Mouse (Mus musculus) hindbrain, embryonic 11.5 days (tissue): Measurements from ENCODE around the gene Ankrd11. TPM values are rescaled to one million over a fixed set of nuclear protein-coding genes. Genes with fewer than 3 reads are reported as not detected.

Experiments used
- ATAC-seq: fragments of 200-750 bp; cut with Nextera tagmentation; 2 replicates; pipeline ENCODE4 v1.8.0; 2017; ENCODE audit warnings: mild to moderate bottlenecking, moderate TSS enrichment, moderate library complexity; ENCODE audit not compliant: low FRiP score
- DNase-seq: peaks from one replicate; pipeline ENCODE4 v3.0.0-alpha.2; 2015; ENCODE audit warnings: low spot score
- H3K27ac ChIP-seq: fragments of 300-500 bp; sonication (generic); 2 replicates; pipeline ENCODE4 v1.5.1; 2014; ENCODE audit warnings: mild to moderate bottlenecking, low read depth, low read length
- H3K27me3 ChIP-seq: fragments of 300-500 bp; sonication (generic); 2 replicates; pipeline ENCODE4 v1.6.1; 2014; ENCODE audit warnings: mild to moderate bottlenecking, low read length, moderate library complexity, mixed read lengths; ENCODE audit not compliant: control insufficient read depth, insufficient read depth
- H3K36me3 ChIP-seq: fragments of 300-500 bp; sonication (generic); 2 replicates; pipeline ENCODE4 v1.6.1; 2014; ENCODE audit warnings: mild to moderate bottlenecking, low read length, moderate library complexity, mixed read lengths; ENCODE audit not compliant: control insufficient read depth, insufficient read depth
- H3K4me1 ChIP-seq: fragments of 300-500 bp; sonication (generic); replicated peaks from 2 replicates; pipeline ENCODE4 v1.6.1; 2014; ENCODE audit warnings: low read length, mixed read lengths; ENCODE audit not compliant: control insufficient read depth, insufficient read depth
- H3K4me2 ChIP-seq: fragments of 300-500 bp; sonication (generic); replicated peaks from 2 replicates; pipeline ENCODE4 v1.6.1; 2014; ENCODE audit warnings: mild to moderate bottlenecking, low read depth, low read length
- H3K4me3 ChIP-seq: fragments of 300-500 bp; sonication (generic); 2 replicates; pipeline ENCODE4 v1.5.1; 2014; ENCODE audit warnings: low read depth, low read length
- H3K9ac ChIP-seq: fragments of 300-500 bp; sonication (generic); 2 replicates; pipeline ENCODE4 v1.6.1; 2014; ENCODE audit warnings: low read depth, low read length
- H3K9me3 ChIP-seq: fragments of 300-500 bp; sonication (generic); 2 replicates; pipeline ENCODE4 v1.6.1; 2016; ENCODE audit warnings: low read length; ENCODE audit not compliant: control insufficient read depth
- WGBS: fragments of 180-500 bp; shearing (Covaris S2); extraction: QIAGEN DNeasy Blood & Tissue Kit; methylation state at CpG from one replicate; pipeline ENCODE4 v1.1.7; 2014; 5-methylcytosine and 5-hydroxymethylcytosine counted together
- polyA plus RNA-seq: library from polyadenylated mRNA; unstranded; fragments of >200 nt; fragmentation: Nextera tagmentation; extraction: Ambion mirVana; gene quantifications from 2 replicates; pipeline ENCODE4 v1.2.1, GENCODE M21; 2014

The Ankrd11 gene
- polyA plus RNA-seq, 1 experiment from 2014 or later = 52.7 TPM

DNA sequence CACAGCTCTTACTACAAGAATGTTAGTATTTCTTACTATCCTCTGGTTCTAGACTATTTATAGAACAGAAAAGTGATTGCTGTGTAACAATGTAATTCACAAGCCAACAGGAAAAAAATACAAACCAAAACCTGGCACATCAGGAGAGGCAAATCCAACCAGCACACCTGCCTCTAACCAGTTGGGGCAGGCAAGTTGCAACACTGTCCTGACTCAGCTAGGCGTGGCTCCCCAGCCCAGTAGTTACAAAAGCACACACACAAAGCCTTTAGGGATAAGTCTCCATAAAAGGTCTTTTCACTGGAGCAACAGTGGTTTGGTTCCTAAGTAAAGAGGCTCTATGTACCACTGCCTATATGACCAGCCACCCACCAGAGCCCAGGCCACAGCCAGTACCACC, 20.8 kb downstream of the Ankrd11 start:
- Histone ChIP-seq H3K27ac (no peak overlapping the region), H3K9me3 (no peaks in the 10 kb centered on the region), H3K9ac (no peak overlapping the region), H3K36me3 (no peaks in the 10 kb centered on the region), H3K4me2 (no peak overlapping the region), H3K4me3 (no peak overlapping the region), H3K4me1 (no peaks in the 10 kb centered on the region), H3K27me3 (no peaks in the 10 kb centered on the region)
- ATAC-seq (no peak), DNase-seq (no peak)
- WGBS = 88% methylated on average over 1 of the region's 1 CpGs

DNA sequence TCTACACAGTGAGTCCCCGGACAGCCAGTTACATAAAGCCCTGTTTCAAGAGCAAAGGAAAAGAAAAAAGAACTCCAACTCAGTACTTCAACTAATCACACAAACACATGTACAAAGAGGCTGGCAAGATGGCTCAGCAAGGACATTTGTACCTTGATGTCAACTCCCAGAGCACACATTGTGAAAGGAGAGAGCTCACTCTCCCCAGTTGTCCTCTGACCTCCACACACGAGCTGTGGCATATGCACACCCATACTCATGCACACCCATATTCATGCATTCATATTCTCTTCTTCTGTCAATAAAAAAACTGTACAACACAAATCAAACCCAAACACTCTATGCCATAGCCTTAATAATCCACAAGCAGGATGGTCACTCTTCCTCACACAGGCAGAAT, 21.2 kb downstream of the Ankrd11 start:
- no peak for ATAC-seq
- no peak for DNase-seq
- Histone ChIP-seq H3K4me1 (no peaks in the 10 kb centered on the region), H3K27ac (no peak overlapping the region), H3K4me3 (no peak overlapping the region), H3K36me3 (no peaks in the 10 kb centered on the region), H3K4me2 (no peak overlapping the region), H3K9ac (no peak overlapping the region), H3K9me3 (no peaks in the 10 kb centered on the region), H3K27me3 (no peaks in the 10 kb centered on the region)
- 80% methylated on average over 2 of the region's 2 CpGs for WGBS

DNA sequence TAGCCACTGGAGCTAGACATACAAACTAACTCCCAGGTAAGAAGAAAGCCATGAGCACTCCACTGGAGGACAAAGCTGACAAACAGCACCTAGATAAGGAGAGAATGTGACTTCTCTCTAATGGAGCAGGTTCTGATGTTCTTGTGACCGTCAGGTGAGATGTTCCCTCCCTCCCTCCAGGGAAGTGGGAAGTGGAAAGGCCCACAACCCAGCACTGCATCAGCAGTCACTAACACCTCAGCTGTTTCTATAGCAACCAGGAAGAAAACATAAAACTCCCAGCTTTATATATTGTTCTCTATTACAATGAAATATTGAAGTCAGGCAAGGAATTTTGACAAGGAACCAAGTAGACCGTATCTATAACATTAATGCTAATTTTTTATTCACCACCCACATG, 22.0 kb downstream of the Ankrd11 start:
- H3K27ac ChIP-seq = no peak overlapping the region
- no peaks in the 10 kb centered on the region for H3K9me3 ChIP-seq
- H3K4me3 ChIP-seq = no peak overlapping the region
- 71% methylated on average over 2 of the region's 2 CpGs for WGBS
- no peaks in the 10 kb centered on the region for H3K36me3 ChIP-seq
- H3K9ac ChIP-seq = no peak overlapping the region
- no peak for ATAC-seq
- no peak for DNase-seq
- no peaks in the 10 kb centered on the region for H3K4me1 ChIP-seq
- no peaks in the 10 kb centered on the region for H3K27me3 ChIP-seq
- H3K4me2 ChIP-seq = no peak overlapping the region

DNA sequence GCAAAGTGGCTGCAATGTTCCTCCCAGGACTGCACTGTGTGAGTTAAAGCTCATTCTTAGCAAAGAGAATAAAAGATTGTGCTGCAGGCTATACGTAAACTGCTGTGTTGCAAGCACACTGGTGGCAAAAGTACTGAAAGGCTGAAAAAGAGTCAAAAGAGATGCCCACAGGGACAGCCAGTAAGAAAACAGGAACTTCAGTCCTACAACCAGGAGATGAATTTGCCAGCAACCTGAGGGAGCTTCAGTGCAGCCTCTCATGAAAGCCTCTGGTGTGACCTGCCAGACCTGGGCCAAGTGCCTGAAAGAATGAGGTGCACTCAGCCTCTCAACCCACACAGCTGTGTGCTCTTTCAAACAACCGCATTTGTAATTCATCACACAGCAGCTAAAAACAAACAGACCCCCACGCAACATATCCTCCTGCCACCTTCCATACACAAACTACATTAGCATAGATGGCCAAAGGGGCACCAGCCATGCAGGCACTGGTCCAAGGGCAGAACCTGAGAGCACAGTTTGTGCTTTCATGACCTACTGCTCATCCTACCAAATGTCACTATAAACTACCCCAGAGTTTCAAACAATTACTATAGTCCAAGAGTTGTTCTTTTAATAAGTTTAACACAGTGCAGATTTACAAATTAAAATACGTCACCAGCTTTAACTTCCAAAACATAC, 23.5 kb downstream of the Ankrd11 start:
- H3K4me1 ChIP-seq = no peaks in the 10 kb centered on the region
- H3K4me2 ChIP-seq = no peak overlapping the region
- WGBS = 73% methylated on average over 4 of the region's 4 CpGs
- no peaks in the 10 kb centered on the region for H3K36me3 ChIP-seq
- no peaks in the 10 kb centered on the region for H3K9me3 ChIP-seq
- H3K9ac ChIP-seq = no peak overlapping the region
- H3K27me3 ChIP-seq = no peaks in the 10 kb centered on the region
- no peak overlapping the region for H3K27ac ChIP-seq
- DNase-seq (no peak), ATAC-seq (no peak)
- no peak overlapping the region for H3K4me3 ChIP-seq

DNA sequence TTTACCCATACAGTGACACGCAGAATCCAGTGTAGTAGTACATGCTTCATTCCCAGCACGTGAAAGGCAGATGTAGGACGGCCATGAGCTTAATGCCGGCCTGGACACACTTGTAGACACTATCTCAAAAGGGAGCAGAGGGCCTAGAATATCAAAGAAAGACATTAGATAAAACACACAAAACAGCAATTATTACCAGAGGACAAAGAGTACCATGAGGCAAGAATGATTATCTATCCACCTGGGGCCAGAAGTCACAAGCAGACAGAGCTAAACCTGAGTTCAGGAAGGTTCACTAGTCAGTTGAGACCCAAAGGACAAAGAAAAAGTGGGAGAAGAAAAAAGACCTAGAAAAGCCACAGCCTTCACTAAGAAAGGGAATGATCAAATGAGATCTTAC, 24.9 kb downstream of the Ankrd11 start:
- ATAC-seq = no peak

DNA sequence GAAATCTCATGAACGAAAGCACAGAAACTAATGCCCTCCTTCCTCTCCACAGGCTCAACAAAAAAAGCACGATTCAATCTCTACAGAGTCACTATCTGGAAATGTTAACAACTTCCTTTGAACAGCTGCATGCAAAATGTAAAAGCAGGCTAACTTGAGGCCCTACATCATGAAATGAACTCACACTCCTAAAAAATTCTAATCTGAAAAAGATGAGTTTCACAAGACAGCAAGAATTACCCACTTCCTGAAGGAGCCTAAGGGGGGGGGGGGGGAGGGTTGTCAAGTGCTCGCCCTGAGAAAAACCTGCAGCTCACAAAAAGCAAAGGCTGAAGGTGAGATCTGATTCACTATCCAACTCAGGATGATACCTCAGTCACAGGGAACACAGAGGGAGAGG, 27.0 kb downstream of the Ankrd11 start:
- no peaks in the 10 kb centered on the region for H3K27me3 ChIP-seq
- H3K4me2 ChIP-seq = no peak overlapping the region
- H3K4me3 ChIP-seq = no peak overlapping the region
- no peak overlapping the region for H3K27ac ChIP-seq
- WGBS = 88% methylated on average over 3 of the region's 3 CpGs
- H3K9me3 ChIP-seq = no peaks in the 10 kb centered on the region
- no peak overlapping the region for H3K9ac ChIP-seq
- no peaks in the 10 kb centered on the region for H3K4me1 ChIP-seq
- no peak for ATAC-seq
- H3K36me3 ChIP-seq = no peaks in the 10 kb centered on the region
- DNase-seq = no peak

More for the DNA sequence above, 24.9 kb downstream of the Ankrd11 start:
- Histone ChIP-seq H3K4me2 (no peak overlapping the region), H3K27ac (no peak overlapping the region), H3K9ac (no peak overlapping the region), H3K4me3 (no peak overlapping the region), H3K9me3 (no peaks in the 10 kb centered on the region), H3K4me1 (no peaks in the 10 kb centered on the region), H3K36me3 (no peaks in the 10 kb centered on the region), H3K27me3 (no peaks in the 10 kb centered on the region)
- DNase-seq = no peak
- 94% methylated on average over 4 of the region's 4 CpGs for WGBS

DNA sequence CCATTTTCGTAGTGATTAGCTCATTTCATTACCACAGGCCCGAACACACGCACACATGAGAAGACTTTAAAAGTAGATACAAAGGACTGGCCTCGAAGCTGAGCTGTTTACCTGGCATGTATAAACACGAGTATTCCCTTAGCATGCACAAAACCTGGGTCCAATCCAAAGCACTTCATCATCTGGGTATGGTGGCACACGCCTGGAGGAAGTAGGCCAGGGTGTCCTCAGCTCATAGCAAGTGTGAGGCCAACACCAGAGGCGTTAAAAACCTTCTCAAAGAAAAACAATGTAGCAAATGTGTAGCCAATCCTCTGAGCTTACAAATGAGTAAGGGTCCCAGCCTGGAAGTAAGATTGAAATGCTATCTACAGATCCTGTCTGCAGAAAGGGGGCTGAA, 27.6 kb downstream of the Ankrd11 start:
- no peaks in the 10 kb centered on the region for H3K27me3 ChIP-seq
- no peaks in the 10 kb centered on the region for H3K9me3 ChIP-seq
- WGBS = 92% methylated on average over 7 of the region's 7 CpGs
- ATAC-seq (no peak), DNase-seq (no peak)
- H3K4me1 ChIP-seq = no peaks in the 10 kb centered on the region
- H3K27ac ChIP-seq = no peak overlapping the region
- H3K9ac ChIP-seq = no peak overlapping the region
- H3K36me3 ChIP-seq = no peaks in the 10 kb centered on the region
- H3K4me3 ChIP-seq = no peak overlapping the region
- no peak overlapping the region for H3K4me2 ChIP-seq

DNA sequence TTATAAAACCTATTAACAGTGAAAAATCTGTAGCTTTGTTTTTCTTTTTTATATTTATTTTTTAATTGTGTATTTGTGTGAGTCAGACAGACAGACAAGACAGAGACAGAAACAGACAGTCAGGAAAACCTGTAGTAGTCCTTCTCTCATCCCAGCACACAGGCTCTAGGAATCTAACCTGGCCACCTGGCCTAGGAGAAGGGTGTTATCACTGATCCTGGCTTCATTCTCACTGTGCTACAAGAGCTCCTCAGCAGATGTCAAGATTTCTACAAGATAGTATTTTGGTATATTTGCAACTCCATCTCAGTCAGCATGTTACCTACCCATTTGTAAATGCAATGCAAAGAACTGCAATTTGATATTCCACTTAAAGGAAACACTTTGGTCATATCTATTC, 30.8 kb downstream of the Ankrd11 start:
- Histone ChIP-seq H3K27ac (no peak overlapping the region), H3K4me1 (no peaks in the 10 kb centered on the region), H3K9me3 (no peaks in the 10 kb centered on the region), H3K36me3 (no peaks in the 10 kb centered on the region), H3K4me3 (no peak overlapping the region), H3K27me3 (no peaks in the 10 kb centered on the region), H3K9ac (no peak overlapping the region), H3K4me2 (no peak overlapping the region)
- DNase-seq = no peak
- no peak for ATAC-seq

DNA sequence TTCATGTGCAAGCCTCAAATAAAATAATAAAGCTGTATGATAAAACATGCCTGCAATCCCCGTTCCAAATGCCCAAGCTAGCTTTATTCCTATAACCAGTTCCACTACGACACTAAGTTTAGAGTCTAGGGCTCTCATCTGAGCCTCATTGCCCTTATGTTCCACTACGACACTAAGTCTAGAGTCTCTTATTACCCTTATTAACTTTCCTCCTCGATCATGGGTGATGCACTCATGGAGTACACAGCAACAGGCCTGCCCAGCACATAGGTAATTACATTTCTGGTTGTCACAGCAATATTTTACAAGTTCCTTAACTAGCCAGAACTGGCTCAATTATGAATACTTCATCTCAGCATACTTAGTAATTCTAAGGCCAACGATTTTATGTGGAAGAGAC, 36.3 kb downstream of the Ankrd11 start:
- H3K4me1 ChIP-seq = no peaks in the 10 kb centered on the region
- ATAC-seq (no peak), DNase-seq (no peak)
- H3K9ac ChIP-seq = no peak overlapping the region
- H3K36me3 ChIP-seq = no peaks in the 10 kb centered on the region
- H3K27me3 ChIP-seq = no peaks in the 10 kb centered on the region
- no peak overlapping the region for H3K4me2 ChIP-seq
- 91% methylated on average over 5 of the region's 5 CpGs for WGBS
- H3K27ac ChIP-seq = no peak overlapping the region
- H3K9me3 ChIP-seq = no peaks in the 10 kb centered on the region
- H3K4me3 ChIP-seq = no peak overlapping the region
